Mouse (Mus musculus) heart, embryonic 14.5 days (tissue): ENCODE measurements around the gene Lyg1. TPM values are rescaled to one million over a fixed set of nuclear protein-coding genes. Genes with fewer than 3 reads are reported as not detected.

Experiments
- ATAC-seq: fragments of 200-750 bp; cut with Nextera tagmentation; 2 replicates; pipeline ENCODE4 v1.8.0; 2017; ENCODE audit warnings: low read depth, moderate TSS enrichment; ENCODE audit not compliant: insufficient number of reproducible peaks, insufficient read depth, low FRiP score
- H3K27ac ChIP-seq, 2 experiments: fragments of 200-500 bp in 1 of 2; fragments of 300-500 bp in 1 of 2; sonication (generic) in 1 of 2; replicated peaks in 1 of 2; 2 replicates each; pipeline ENCODE4 v1.5.1; 2012 to 2014; ENCODE audit warnings: low read depth in 2 of 2, low read length in 2 of 2, control low read depth in 1 of 2, mild to moderate bottlenecking in 1 of 2, mixed read lengths in 1 of 2; ENCODE audit not compliant: control insufficient read depth in 1 of 2, insufficient read depth in 1 of 2
- H3K27me3 ChIP-seq: fragments of 300-500 bp; sonication (generic); 2 replicates; pipeline ENCODE4 v1.6.1; 2014; ENCODE audit warnings: mild to moderate bottlenecking, low read length, control low read depth; ENCODE audit not compliant: control insufficient read depth, insufficient read depth
- H3K36me3 ChIP-seq: fragments of 300-500 bp; sonication (generic); 2 replicates; pipeline ENCODE4 v1.6.1; 2014; ENCODE audit warnings: mild to moderate bottlenecking, control low read depth, low read length, mixed read lengths; ENCODE audit not compliant: control insufficient read depth, insufficient read depth
- H3K4me1 ChIP-seq, 2 experiments: fragments of 200-500 bp in 1 of 2; fragments of 300-500 bp in 1 of 2; sonication (generic) in 1 of 2; 2 replicates each; pipeline ENCODE4 v1.6.1; 2012 to 2014; ENCODE audit warnings: low read length in 2 of 2, control low read depth in 1 of 2, mixed read lengths in 1 of 2; ENCODE audit not compliant: control insufficient read depth in 2 of 2, insufficient read depth in 2 of 2
- H3K4me2 ChIP-seq: fragments of 300-500 bp; sonication (generic); 2 replicates; pipeline ENCODE4 v1.6.1; 2014; ENCODE audit warnings: mild to moderate bottlenecking, low read length
- H3K4me3 ChIP-seq, 2 experiments: fragments of 200-500 bp in 1 of 2; fragments of 300-500 bp in 1 of 2; sonication (generic) in 1 of 2; 2 replicates each; pipeline ENCODE4 v1.5.1; 2012 to 2014; ENCODE audit warnings: low read length in 2 of 2, mild to moderate bottlenecking in 2 of 2, control low read depth in 1 of 2, low read depth in 1 of 2, moderate library complexity in 1 of 2; ENCODE audit not compliant: control insufficient read depth in 1 of 2, insufficient read depth in 1 of 2
- H3K9ac ChIP-seq: fragments of 300-500 bp; sonication (generic); 2 replicates; pipeline ENCODE4 v1.6.1; 2014; ENCODE audit warnings: mild to moderate bottlenecking, low read length
- H3K9me3 ChIP-seq: fragments of 300-500 bp; sonication (generic); 2 replicates; pipeline ENCODE4 v1.6.1; 2016; ENCODE audit warnings: low read length, control low read depth; ENCODE audit not compliant: control insufficient read depth
- WGBS: fragments of 180-500 bp; shearing (Covaris S2); extraction: QIAGEN DNeasy Blood & Tissue Kit; methylation state at CpG from one replicate; pipeline ENCODE4 v1.1.7; 2014; 5-methylcytosine and 5-hydroxymethylcytosine counted together
- polyA plus RNA-seq: library from polyadenylated mRNA; unstranded; fragments of >200 nt; fragmentation: Nextera tagmentation; extraction: Ambion mirVana; gene quantifications from 2 replicates; pipeline ENCODE4 v1.2.1, GENCODE M21; 2014

Lyg1 gene
- not detected in 2 replicates for polyA plus RNA-seq

DNA sequence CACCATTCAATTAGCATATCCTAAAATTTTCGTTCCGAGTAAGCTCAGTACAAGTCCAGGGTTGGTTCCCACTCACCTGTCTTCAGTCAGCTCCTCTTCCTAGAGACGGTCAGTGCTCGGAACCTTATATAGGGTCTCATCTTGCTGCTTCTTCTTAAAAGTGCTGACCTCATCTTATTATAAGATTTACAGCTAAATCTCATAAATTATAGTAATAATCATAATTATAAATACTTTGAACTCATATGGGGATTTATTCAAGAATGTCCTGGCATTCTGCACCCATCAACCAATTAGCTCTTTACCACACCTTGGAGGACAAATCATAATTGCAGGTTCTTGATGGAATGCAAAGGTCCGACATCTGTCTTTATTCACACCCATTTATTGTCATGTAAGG is at the start of gene Lyg1:
TSS of gene Lyg1 (minus strand) at position 101 of the 400 bp plus-strand sequence.
- Histone ChIP-seq H3K27ac (no peak within 1 kb of the TSS), H3K27me3 (no peaks in the 10 kb centered on the region), H3K9me3 (no peaks in the 10 kb centered on the region), H3K4me1 (peaks cover 0 to 6% of the 10 kb centered on the region in 2 experiments; a peak in 1 of 4 replicates), H3K36me3 (no peaks in the 10 kb centered on the region), H3K4me2 (no peak within 1 kb of the TSS), H3K4me3 (no peak within 1 kb of the TSS), H3K9ac (no peak within 1 kb of the TSS)
- WGBS = 74% methylated on average over 5 of the region's 5 CpGs
- no peak for ATAC-seq

DNA sequence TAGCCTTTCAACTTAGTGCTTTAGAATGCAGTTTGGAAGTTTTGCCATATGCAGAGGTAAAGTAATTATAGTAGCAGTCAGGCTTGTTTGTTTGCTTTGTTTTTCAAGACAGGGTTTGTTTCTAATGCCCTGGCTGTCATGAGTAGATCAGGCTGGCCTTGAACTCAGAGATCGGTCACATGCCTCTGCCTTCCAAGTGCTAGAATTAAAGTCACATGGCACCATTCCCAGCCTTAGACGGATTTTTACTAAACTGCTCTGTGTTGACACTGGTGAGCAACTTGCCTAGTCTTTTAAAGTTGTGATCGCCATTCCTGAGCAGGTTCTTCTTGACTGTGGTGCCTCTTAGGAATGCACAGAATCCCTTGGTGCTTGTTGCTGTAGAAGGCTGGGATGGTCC is 49.2 kb upstream of the Lyg1 start:
- no peak for ATAC-seq
- Histone ChIP-seq H3K36me3 (no peaks in the 10 kb centered on the region), H3K4me3 (no peak overlapping the region), H3K9ac (no peak overlapping the region), H3K27ac (no peak overlapping the region), H3K4me1 (no peaks in the 10 kb centered on the region), H3K4me2 (no peak overlapping the region), H3K27me3 (no peaks in the 10 kb centered on the region), H3K9me3 (no peaks in the 10 kb centered on the region)
- WGBS = 59% methylated on average over 3 of the region's 3 CpGs

- Histone ChIP-seq H3K27me3 (no peaks in the 10 kb centered on the region), H3K9me3 (no peaks in the 10 kb centered on the region), H3K9ac (no peak overlapping the region), H3K4me2 (no peak overlapping the region), H3K4me1 (peaks cover 0 to 11% of the 10 kb centered on the region in 2 experiments; a peak in 2 of 4 replicates), H3K4me3 (no peak overlapping the region), H3K27ac (no peak overlapping the region), H3K36me3 (no peaks in the 10 kb centered on the region)
- WGBS = 83% methylated on average over 3 of the region's 3 CpGs
- ATAC-seq = no peak
These were observed 45.5 kb upstream of the Lyg1 start for GRCm38 (mm10) chr1:38003046-38003445.

- Histone ChIP-seq H3K4me3 (no peak overlapping the region), H3K9me3 (no peaks in the 10 kb centered on the region), H3K27me3 (no peaks in the 10 kb centered on the region), H3K4me2 (no peak overlapping the region), H3K4me1 (peaks cover 0 to 11% of the 10 kb centered on the region in 2 experiments; a peak in 2 of 4 replicates), H3K27ac (no peak overlapping the region), H3K36me3 (no peaks in the 10 kb centered on the region), H3K9ac (no peak overlapping the region)
- WGBS = 90% methylated on average over 9 of the region's 9 CpGs
- ATAC-seq = no peak
These were observed 44.4 kb upstream of the Lyg1 start for GRCm38 (mm10) chr1:38001956-38002355.

DNA sequence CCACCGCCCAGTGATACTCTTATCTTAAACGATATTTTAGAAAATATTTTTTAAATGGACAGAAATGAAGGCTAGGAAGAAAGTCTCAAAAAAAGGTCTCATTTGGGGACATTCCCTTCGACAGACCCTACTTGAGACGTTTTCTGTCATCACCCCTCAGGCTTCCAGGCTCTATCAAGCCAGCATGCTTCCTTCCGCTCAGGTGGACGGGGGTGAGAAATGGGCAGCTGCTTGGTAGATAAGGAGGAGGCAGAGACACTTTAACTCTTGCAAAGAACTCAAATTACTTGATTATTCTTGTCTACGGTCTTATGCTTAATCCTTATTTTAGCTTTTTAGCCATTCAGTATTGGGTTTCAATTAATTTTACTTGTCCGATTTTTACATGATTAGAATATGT is 43.3 kb upstream of the Lyg1 start:
- no peaks in the 10 kb centered on the region for H3K36me3 ChIP-seq
- no peaks in the 10 kb centered on the region for H3K9me3 ChIP-seq
- 72% methylated on average over 8 of the region's 8 CpGs for WGBS
- peaks cover 0 to 16% of the 10 kb centered on the region in 2 experiments; a peak in 2 of 4 replicates for H3K4me1 ChIP-seq
- no peak for ATAC-seq
- H3K9ac ChIP-seq = no peak overlapping the region
- H3K27ac ChIP-seq = no peak overlapping the region
- no peaks in the 10 kb centered on the region for H3K27me3 ChIP-seq
- no peak overlapping the region for H3K4me3 ChIP-seq
- no peak overlapping the region for H3K4me2 ChIP-seq

GRCm38 (mm10) chr1:37999552-37999951 is 42.0 kb upstream of the Lyg1 start:
- Histone ChIP-seq H3K27ac (no peak overlapping the region), H3K9ac (no peak overlapping the region; the same call in 1 of the 2 replicates), H3K27me3 (no peaks in the 10 kb centered on the region), H3K4me1 (peaks cover 0 to 16% of the 10 kb centered on the region in 2 experiments; a peak in 2 of 4 replicates), H3K9me3 (no peaks in the 10 kb centered on the region), H3K36me3 (peaks cover 11% of the 10 kb centered on the region), H3K4me2 (no peak overlapping the region), H3K4me3 (peak overlapping the region in 1 of 2 experiments; percentile 85; a peak in 2 of 4 replicates)
- WGBS = 57% methylated on average over 3 of the region's 3 CpGs
- ATAC-seq = no peak

DNA sequence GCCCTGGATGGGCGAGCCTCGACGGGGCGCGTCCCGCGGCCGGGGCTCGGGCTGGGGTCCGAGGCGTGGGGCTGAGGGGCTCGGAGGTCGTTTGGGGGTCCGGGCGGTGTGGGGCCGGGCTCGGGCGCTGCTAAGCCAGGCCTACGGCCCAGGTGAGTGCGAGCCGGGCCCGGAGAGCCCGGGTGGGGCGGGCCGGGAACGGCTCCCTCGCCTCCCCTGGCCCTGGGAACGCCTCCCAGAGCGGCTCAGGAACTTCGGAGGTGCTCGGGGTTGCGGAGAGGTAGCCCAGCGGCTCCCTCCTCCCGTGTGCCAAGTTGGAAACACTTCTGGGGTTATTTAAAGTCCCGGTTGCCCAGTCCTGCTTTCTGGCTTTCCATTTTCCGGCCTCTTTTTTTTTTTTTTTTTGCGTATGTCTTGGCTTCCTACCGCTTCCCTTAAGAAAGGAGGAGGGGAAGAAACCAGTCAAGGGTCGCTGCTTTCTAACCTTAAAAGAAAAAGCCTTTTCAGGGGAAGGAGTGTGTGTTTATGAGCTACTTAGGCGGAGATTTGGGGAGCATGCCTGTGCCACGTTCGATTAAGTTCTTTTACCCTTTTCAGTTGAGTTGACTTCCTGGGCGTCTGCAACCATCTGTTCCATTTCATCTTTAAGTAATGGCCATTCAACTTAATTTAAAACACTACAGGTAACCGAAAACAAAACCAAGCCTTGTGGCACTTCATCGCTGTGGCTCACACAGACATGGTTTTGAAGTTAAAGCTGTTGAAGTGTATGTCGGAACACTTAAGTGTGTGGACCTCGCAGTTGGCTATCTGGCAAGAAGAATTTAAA is 41.0 kb upstream of the Lyg1 start:
- WGBS = 2% methylated on average over 43 of the region's 47 CpGs
- Histone ChIP-seq H3K4me1 (peaks cover 0 to 16% of the 10 kb centered on the region in 2 experiments; a peak in 2 of 4 replicates), H3K9ac (peak overlapping the region; percentile 95), H3K36me3 (peaks cover 20% of the 10 kb centered on the region), H3K4me2 (peak overlapping the region; percentile 81), H3K9me3 (no peaks in the 10 kb centered on the region), H3K4me3 (peak overlapping the region; percentile 85 to 86), H3K27ac (peak overlapping the region; percentile 42 to 93; a peak in 3 of 4 replicates), H3K27me3 (no peaks in the 10 kb centered on the region)
- ATAC-seq = peak; percentile 3; the same call in 1 of the 2 replicates
